Mouse (Mus musculus) adrenal gland, adult (tissue): ENCODE data around the gene Lrch2.
"Not testable (repeated sequence)": the region's sequence is repeated elsewhere in the genome, so short reads cannot be mapped to it uniquely, and the experiment has no call there.

ENCODE experiments used
- DNase-seq, 2 experiments: peaks; one replicate each; pipeline ENCODE4 v3.0.0; 2022 to 2023; ENCODE audit warnings: low spot score in 1 of 2; ENCODE audit not compliant: inconsistent age in 2 of 2

Lrch2 gene

GRCm38 (mm10) chrX:147553421-147554201 is at the start of gene Lrch2:
TSS of gene Lrch2 (minus strand) at chrX:147554081.
- peak; percentile 39 to 74 for DNase-seq

- DNase-seq: no peak
These were observed 12.7 kb downstream of the Lrch2 start for GRCm38 (mm10) chrX:147540934-147541870.

- DNase-seq: no peak
These were observed 15.5 kb downstream of the Lrch2 start for GRCm38 (mm10) chrX:147538377-147538776.

GRCm38 (mm10) chrX:147537117-147537516 is 16.8 kb downstream of the Lrch2 start:
- DNase-seq: not testable (repeated sequence)

- DNase-seq: no peak
These were observed 18.3 kb downstream of the Lrch2 start for GRCm38 (mm10) chrX:147535616-147536015.

- DNase-seq: peak in 1 of 2 experiments; percentile 34
These were observed 22.2 kb downstream of the Lrch2 start for GRCm38 (mm10) chrX:147531675-147532074.

GRCm38 (mm10) chrX:147527646-147528172 is 26.2 kb downstream of the Lrch2 start:
- DNase-seq: no peak

GRCm38 (mm10) chrX:147489551-147489950 is 64.3 kb downstream of the Lrch2 start:
- DNase-seq: no peak

GRCm38 (mm10) chrX:147453610-147454009 is 100.3 kb downstream of the Lrch2 start, which contains the start of gene Vmn1r239-ps:
TSS of gene Vmn1r239-ps (minus strand) at chrX:147453710.
- not testable (repeated sequence) for DNase-seq

GRCm38 (mm10) chrX:147443386-147443785 is 110.5 kb downstream of the Lrch2 start:
- DNase-seq: no peak

GRCm38 (mm10) chrX:147435400-147435799 is 118.5 kb downstream of the Lrch2 start:
- DNase-seq: no peak

- DNase-seq: peak in 1 of 2 experiments; percentile 33
These were observed 124.1 kb downstream of the Lrch2 start for GRCm38 (mm10) chrX:147429753-147430152.

GRCm38 (mm10) chrX:147429129-147429528 is 124.8 kb downstream of the Lrch2 start, which contains the start of gene Il13ra2:
TSS of gene Il13ra2 (minus strand) at chrX:147429192.
- DNase-seq: no peak
